Mouse (Mus musculus) myocyte (in vitro differentiated cells): ENCODE measurements at regions not wholly inside any gene's neighbourhood (a gene's known extent, or its start where the extent isn't known, plus 50 kb on each side); places are given as distances from the start of the nearest gene placed in this dataset.

ENCODE experiments used
- H3K27me3 ChIP-seq: one replicate; pipeline ENCODE4 v1.6.1; 2011; ENCODE audit not compliant: control insufficient read depth, insufficient read depth, insufficient read length
- H3K36me3 ChIP-seq: one replicate; pipeline ENCODE4 v1.6.1; 2011; ENCODE audit not compliant: control insufficient read depth, insufficient read depth
- H3K4me2 ChIP-seq: one replicate; pipeline ENCODE4 v1.6.1; 2011; ENCODE audit warnings: low read depth, control low read depth
- H3K4me3 ChIP-seq: one replicate; pipeline ENCODE4 v1.5.1; 2011; ENCODE audit warnings: mild to moderate bottlenecking, control low read depth, moderate library complexity
- H3K79me2 ChIP-seq: one replicate; pipeline ENCODE4 v1.6.1; 2011; ENCODE audit not compliant: control insufficient read depth, insufficient read depth
- H3ac ChIP-seq: one replicate; pipeline ENCODE4 v1.6.1; 2011; ENCODE audit not compliant: control insufficient read depth, insufficient read length
- CEBPB ChIP-seq: IDR thresholded peaks from 2 replicates; pipeline ENCODE4 v1.6.1; 2011; ENCODE audit warnings: mild to moderate bottlenecking, moderate library complexity; ENCODE audit not compliant: poor library complexity, insufficient read depth, severe bottlenecking
- E2F4 ChIP-seq: IDR thresholded peaks from one replicate; pipeline ENCODE4 v1.6.1; 2011; ENCODE audit warnings: mild to moderate bottlenecking, control low read depth, moderate library complexity; ENCODE audit not compliant: insufficient read depth
- MAX ChIP-seq: IDR thresholded peaks from one replicate; pipeline ENCODE4 v1.6.1; 2011; ENCODE audit warnings: low read depth, mild to moderate bottlenecking, control low read depth
- MYOD1 ChIP-seq, 3 experiments: IDR thresholded peaks; one replicate each; pipeline ENCODE4 v1.6.1; 2011; ENCODE audit warnings: control low read depth in 2 of 3, low read depth in 2 of 3, mild to moderate bottlenecking in 2 of 3, moderate library complexity in 1 of 3; ENCODE audit not compliant: insufficient read length in 2 of 3, control insufficient read depth in 1 of 3
- MYOG ChIP-seq, 3 experiments: IDR thresholded peaks; one replicate each; pipeline ENCODE4 v1.6.1; 2011; ENCODE audit warnings: control low read depth in 2 of 3, low read depth in 2 of 3, mild to moderate bottlenecking in 2 of 3; ENCODE audit not compliant: insufficient read length in 2 of 3, control insufficient read depth in 1 of 3, insufficient read depth in 1 of 3
- POLR2A ChIP-seq: IDR thresholded peaks from one replicate; pipeline ENCODE4 v1.6.1; 2011; ENCODE audit warnings: low read depth, mild to moderate bottlenecking, control low read depth, moderate library complexity; ENCODE audit not compliant: insufficient read length
- POLR2AphosphoS2 ChIP-seq: IDR thresholded peaks from one replicate; pipeline ENCODE4 v1.6.1; 2011; ENCODE audit warnings: low read depth, control low read depth; ENCODE audit not compliant: insufficient read length
- REST ChIP-seq: IDR thresholded peaks from one replicate; pipeline ENCODE4 v1.6.1; 2011; ENCODE audit warnings: mild to moderate bottlenecking, control low read depth, moderate library complexity; ENCODE audit not compliant: insufficient read depth, insufficient read length
- SRF ChIP-seq: IDR thresholded peaks from one replicate; pipeline ENCODE4 v1.6.1; 2011; ENCODE audit warnings: low read depth; ENCODE audit not compliant: control insufficient read depth, insufficient read length
- TCF12 ChIP-seq: IDR thresholded peaks from one replicate; pipeline ENCODE4 v1.6.1; 2011; ENCODE audit warnings: mild to moderate bottlenecking, control low read depth; ENCODE audit not compliant: poor library complexity, insufficient read depth, severe bottlenecking
- TCF3 ChIP-seq: IDR thresholded peaks from one replicate; pipeline ENCODE4 v1.6.1; 2011; ENCODE audit warnings: low read depth, control low read depth; ENCODE audit not compliant: insufficient read length
- USF1 ChIP-seq: IDR thresholded peaks from one replicate; pipeline ENCODE4 v1.6.1; 2011; ENCODE audit warnings: low read depth, mild to moderate bottlenecking, control low read depth, moderate library complexity

DNA sequence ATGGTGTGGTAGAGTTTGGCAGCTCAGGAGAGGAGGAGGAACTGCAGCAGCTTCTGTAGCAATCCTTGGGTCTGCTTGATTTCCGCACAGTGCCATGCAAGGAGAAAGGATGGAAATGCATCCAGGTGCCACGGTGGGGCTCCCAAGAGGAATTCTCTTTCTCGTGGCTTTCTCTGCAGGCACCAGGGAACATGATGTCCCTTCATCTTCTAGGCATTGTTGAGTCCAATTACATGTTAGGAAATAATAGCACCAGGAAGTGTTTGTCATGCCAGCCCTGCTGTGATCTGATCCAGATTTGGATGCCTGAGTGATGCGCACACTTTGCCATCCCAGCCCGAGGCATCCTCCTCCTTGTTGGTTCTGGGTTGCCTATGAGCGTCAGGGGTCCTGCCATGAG is 72.6 kb upstream of the Agap1 start:
- Histone ChIP-seq H3K27me3 (peaks cover 20% of the 10 kb centered on the region), H3K4me3 (no peak overlapping the region), H3ac (no peak overlapping the region), H3K79me2 (no peaks in the 10 kb centered on the region), H3K36me3 (no peaks in the 10 kb centered on the region), H3K4me2 (no peak overlapping the region)
- TF ChIP-seq TCF12: no peak
- no peak for TF ChIP-seq E2F4
- TF ChIP-seq USF1: no peak
- no peak for TF ChIP-seq MAX
- TF ChIP-seq CEBPB: no peak
- no peak for TF ChIP-seq MYOG (IDR thresholded peaks at IDR 0.05; ENCODE audit: control insufficient read depth in 1 of 3, insufficient read depth in 1 of 3, insufficient read length in 2 of 3, low read depth in 2 of 3)
- no peak for TF ChIP-seq SRF
- no peak for TF ChIP-seq POLR2A
- no peak for TF ChIP-seq MYOD1 (IDR thresholded peaks at IDR 0.05; ENCODE audit: control insufficient read depth in 1 of 3, insufficient read length in 2 of 3, low read depth in 2 of 3)
- TF ChIP-seq TCF3: no peak
- TF ChIP-seq REST: no peak
- TF ChIP-seq POLR2AphosphoS2: no peak

- TF ChIP-seq MYOD1 (IDR thresholded peaks at IDR 0.05; ENCODE audit: control insufficient read depth in 1 of 3, insufficient read length in 2 of 3, low read depth in 2 of 3) (no peak), POLR2A (no peak), REST (no peak), TCF12 (no peak), POLR2AphosphoS2 (no peak), USF1 (no peak), MYOG (IDR thresholded peaks at IDR 0.05; ENCODE audit: control insufficient read depth in 1 of 3, insufficient read depth in 1 of 3, insufficient read length in 2 of 3, low read depth in 2 of 3) (no peak), SRF (no peak), TCF3 (no peak), E2F4 (no peak)
- Histone ChIP-seq H3K27me3 (peaks cover 36% of the 10 kb centered on the region), H3K36me3 (no peaks in the 10 kb centered on the region), H3K4me3 (no peak overlapping the region), H3K4me2 (no peak overlapping the region), H3K79me2 (no peaks in the 10 kb centered on the region), H3ac (no peak overlapping the region)
Observed at GRCm38 (mm10) chr1:89385111-89385510, 69.5 kb upstream of the Agap1 start.

DNA sequence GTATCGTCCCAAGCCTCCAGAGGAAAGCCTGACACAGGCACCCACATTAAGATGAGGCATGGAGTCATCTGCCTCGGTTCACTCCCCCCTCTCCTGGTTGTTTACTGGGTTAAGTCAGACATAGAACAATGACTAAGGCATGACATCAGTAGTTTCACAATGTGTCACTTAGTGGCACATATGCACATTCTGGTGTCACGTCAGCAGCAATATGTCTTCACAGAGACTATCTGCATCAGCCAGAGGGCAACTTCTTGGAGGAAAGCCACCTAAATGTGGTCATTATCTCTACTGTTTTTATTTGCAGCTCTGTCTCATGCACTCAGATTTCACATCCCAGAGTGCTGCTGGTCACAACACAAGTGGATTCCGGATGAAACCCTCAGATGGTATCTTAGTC is 61.9 kb upstream of the Agap1 start:
- no peak overlapping the region for H3K4me3 ChIP-seq
- H3K36me3 ChIP-seq: no peaks in the 10 kb centered on the region
- H3K4me2 ChIP-seq: peak overlapping the region; percentile 4
- TF ChIP-seq CEBPB (0 out of 2 replicates have a peak, but pooled peaks have one; percentile 53), E2F4 (no peak), TCF3 (no peak)
- no peaks in the 10 kb centered on the region for H3K79me2 ChIP-seq
- no peak overlapping the region for H3ac ChIP-seq
- peaks cover 9% of the 10 kb centered on the region for H3K27me3 ChIP-seq

DNA sequence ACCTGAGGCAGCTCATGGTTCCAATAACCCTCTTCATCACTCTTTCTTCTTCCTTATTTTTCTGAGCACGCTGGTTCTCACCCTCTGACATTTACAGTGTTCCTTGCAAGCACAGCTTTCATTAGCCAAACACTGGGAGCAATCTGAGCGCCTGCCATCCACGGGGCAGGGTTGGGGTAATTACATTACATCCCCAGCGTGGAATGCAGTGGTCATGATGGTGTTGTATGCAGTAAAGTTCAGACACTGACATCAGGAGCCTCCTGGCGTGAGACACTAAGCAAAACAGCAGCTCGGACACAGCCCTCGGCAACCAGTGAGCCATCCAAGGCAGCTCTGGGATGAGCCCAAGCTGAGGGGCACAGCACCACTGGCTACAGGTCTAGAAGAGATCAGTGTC is 60.1 kb upstream of the Agap1 start:
- Histone ChIP-seq H3K36me3 (no peaks in the 10 kb centered on the region), H3K4me3 (no peak overlapping the region), H3K79me2 (no peaks in the 10 kb centered on the region), H3K4me2 (no peak overlapping the region), H3ac (no peak overlapping the region), H3K27me3 (no peaks in the 10 kb centered on the region)
- no peak for TF ChIP-seq USF1
- TF ChIP-seq POLR2A: no peak
- TF ChIP-seq MAX: no peak
- no peak for TF ChIP-seq MYOG (IDR thresholded peaks at IDR 0.05; ENCODE audit: control insufficient read depth in 1 of 3, insufficient read depth in 1 of 3, insufficient read length in 2 of 3, low read depth in 2 of 3)
- TF ChIP-seq CEBPB: no peak
- TF ChIP-seq TCF3: no peak
- TF ChIP-seq REST: no peak
- TF ChIP-seq E2F4: no peak

DNA sequence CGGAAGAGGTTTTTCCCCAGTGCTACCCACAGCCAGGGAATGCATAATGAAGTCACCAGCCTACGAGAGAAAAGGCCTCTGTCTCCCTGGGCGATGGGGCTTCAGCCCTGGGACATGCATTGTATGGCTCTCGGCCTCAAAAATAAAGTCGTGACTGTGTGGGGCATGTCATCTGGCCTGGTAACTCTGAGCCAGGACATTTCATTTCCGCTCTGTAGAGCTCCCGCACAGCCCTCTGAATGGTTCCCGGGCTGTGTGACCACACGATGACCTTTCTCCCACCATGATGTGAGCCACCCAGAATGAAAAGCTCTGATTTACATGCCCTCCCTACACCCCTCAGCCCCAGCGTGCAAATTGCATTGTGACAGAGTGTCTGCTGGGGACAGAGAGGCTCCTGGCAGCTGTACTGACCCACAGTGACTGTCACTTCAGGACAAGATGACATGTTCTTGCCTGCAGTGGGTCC is 53.8 kb upstream of the Agap1 start:
- TF ChIP-seq TCF3 (no peak), POLR2AphosphoS2 (no peak), TCF12 (no peak), E2F4 (no peak), REST (no peak), CEBPB (no peak), POLR2A (no peak), SRF (no peak)
- H3ac ChIP-seq: no peak overlapping the region

More for the DNA sequence above, 53.8 kb upstream of the Agap1 start:
- Histone ChIP-seq H3K27me3 (no peaks in the 10 kb centered on the region), H3K4me3 (no peak overlapping the region), H3K79me2 (no peaks in the 10 kb centered on the region), H3K36me3 (no peaks in the 10 kb centered on the region), H3K4me2 (no peak overlapping the region)
